Mouse (Mus musculus) c-Kit-negative CD71-positive TER-119-positive erythroid progenitor cells, embryonic 14.5 days (primary cell): ENCODE data around the gene Kcnk15.

Source experiments
- DNase-seq: peaks from one replicate; pipeline ENCODE4 v3.0.0-alpha.2; 2013; ENCODE audit warnings: low read depth, low spot score

Gene Kcnk15

DNA sequence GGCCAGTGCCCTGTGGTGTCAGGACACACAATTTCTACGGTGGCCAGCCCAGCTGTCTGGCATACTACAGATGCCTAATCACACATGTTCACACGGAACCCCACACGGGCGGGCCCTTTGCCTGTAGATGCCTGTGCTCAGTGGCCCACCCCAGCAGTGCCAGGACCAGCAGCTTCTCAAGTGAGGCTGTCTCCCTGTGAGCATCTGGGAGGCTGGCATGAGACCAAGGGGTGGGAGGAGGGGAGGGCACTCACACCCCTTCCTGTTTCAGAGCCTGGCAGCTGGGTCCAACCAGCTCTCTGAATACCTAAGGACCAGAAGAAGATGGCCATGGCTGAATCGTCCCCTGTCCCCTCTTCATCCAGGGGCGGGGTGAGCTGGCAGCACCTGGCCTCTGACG is 22.0 kb downstream of the Kcnk15 start:
- no peak for DNase-seq

- no peak for DNase-seq
Observed at GRCm38 (mm10) chr2:163876830-163877498, 23.5 kb downstream of the Kcnk15 start.

GRCm38 (mm10) chr2:163880891-163881290 is 27.4 kb downstream of the Kcnk15 start:
- no peak for DNase-seq

GRCm38 (mm10) chr2:163882859-163883652 is 29.6 kb downstream of the Kcnk15 start:
- DNase-seq, result no peak

DNA sequence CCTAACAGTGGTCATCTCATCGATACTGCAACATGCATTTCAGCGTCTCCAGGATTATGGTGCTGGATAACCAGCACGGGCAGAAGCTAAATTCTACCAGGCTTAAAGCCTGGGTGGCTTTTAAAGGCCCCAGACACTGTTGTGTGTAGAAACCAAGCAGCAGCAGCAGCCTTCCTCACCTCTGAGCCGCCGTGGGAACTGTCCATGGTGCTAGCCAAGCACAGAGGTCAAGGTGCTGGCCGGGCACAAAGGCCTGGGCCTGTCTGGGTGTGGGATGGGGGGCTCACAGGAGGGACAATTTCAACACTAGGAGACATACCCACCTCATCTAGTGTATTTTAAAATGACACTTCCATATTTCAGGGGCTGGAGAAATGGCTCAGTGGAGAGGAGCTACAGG is 36.0 kb downstream of the Kcnk15 start:
- no peak for DNase-seq

- DNase-seq, result no peak
Observed at GRCm38 (mm10) chr2:163890586-163890985, 37.1 kb downstream of the Kcnk15 start.

GRCm38 (mm10) chr2:163891271-163891670 is 37.8 kb downstream of the Kcnk15 start:
- DNase-seq, result no peak

- no peak for DNase-seq
Observed at GRCm38 (mm10) chr2:163893446-163894370, 40.3 kb downstream of the Kcnk15 start.

DNA sequence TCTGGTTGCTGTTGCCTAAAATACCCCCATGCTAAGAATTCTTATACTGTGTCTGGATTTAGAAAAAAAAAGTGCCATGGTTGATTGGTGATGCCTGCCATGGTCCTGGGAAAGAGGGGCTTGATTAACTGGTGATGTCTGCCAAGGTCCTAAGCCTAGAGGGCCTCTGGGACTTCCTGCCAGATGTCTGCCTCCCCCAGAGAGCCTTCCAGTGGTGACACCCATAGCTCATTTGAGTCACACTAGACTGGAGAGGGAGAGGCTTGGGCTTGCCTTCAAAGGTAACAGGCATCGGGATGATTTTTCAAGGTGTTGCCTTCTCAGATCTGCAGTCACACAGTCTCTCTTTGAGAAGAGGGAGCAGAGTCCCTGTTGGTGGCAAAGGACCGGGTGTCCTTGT is 41.7 kb downstream of the Kcnk15 start:
- no peak for DNase-seq

- no peak for DNase-seq
Observed at GRCm38 (mm10) chr2:163897026-163897425, 43.6 kb downstream of the Kcnk15 start.

- no peak for DNase-seq
Observed at GRCm38 (mm10) chr2:163897988-163898535, 44.6 kb downstream of the Kcnk15 start.

DNA sequence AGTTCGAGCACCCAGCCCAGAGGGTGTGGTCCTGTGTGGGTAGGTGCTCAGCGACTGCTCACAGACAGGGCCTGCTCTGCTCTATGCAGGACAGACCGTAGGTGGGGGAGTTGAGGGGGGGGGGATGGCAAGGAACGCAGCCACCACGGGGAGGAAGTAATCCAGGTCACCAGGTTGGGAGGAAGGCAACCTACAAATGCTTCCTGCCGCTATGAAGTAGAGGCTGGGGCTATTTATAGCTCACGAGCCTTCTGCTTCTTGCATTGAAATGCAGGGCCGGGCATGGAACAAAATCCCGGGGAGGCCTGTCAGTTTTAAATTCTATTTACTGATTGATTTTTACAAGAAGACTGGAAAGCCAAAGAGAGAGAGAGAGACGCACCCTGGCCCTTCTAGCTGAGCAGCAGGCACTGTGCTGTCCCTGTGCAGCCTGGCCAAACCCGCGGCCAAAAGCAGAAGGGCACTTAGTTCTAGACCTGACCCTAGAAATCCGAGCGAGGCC is 46.5 kb downstream of the Kcnk15 start:
- DNase-seq, result no peak

DNA sequence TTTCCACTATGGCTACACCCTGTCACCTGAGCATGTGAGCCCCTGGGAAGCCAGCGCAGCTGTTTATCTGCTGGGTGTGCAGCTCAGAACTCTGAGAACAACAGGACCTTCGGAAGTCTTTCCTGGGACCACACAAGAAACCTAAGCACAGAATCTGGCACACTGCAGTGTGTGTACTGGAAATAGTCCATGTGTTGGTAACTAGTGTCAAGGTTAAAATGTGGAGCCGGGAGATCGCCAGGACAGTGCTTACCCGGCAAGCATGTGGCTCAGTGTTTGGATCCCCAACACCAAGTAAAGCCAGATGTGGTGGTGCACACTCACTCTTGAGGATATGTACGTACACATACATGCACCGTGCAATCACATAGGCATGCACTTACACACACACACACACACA is 47.6 kb downstream of the Kcnk15 start:
- no peak for DNase-seq

DNA sequence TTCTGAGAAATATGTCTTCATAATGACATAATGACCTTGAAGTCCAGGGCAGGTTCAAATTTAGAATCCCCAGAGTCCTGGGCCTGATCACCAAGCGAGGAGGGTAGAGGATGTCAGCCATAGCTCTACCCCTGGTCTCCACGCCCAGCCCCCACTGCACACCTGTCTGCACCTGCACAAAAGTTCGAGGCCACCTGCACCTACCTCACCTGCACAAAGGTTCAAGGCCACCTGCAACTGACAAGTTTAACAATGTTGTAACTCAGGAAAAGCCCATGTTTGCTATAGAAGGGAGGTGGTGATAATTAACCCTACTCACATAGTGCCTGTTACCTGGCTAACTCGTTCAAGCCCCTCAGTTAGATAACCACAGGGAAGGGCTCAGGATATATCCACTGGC is 49.0 kb downstream of the Kcnk15 start:
- DNase-seq, result no peak

DNA sequence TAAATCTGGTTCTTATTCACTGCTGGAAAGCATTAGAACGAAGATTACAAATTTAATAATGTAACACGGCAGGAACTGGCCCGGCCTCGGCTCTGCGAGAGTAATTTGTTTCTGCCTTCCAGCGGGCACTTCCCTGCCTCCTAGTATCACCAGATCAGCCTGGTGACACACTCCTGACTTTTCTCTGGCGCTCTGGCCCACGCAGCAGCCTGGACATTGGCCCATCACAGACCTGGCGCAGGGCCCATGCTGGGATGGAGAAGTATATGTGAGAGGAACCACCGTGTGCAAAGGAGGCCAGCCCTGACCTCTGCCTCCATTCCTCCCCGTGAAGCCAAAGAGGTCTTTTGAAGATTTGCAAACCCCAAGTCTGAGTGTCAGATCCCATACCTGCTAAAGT is 50.0 kb downstream of the Kcnk15 start:
- DNase-seq, result no peak

GRCm38 (mm10) chr2:163904323-163904722 is 50.9 kb downstream of the Kcnk15 start:
- no peak for DNase-seq

GRCm38 (mm10) chr2:163907131-163907530 is 53.7 kb downstream of the Kcnk15 start:
- DNase-seq, result no peak
